Mouse (Mus musculus): Measurements from ENCODE around the gene Cacnb4. TPM values are rescaled to one million over a fixed set of nuclear protein-coding genes. Genes with fewer than 3 reads are reported as not detected.

The Cacnb4 gene
- 0.05 and 0.07 TPM in 2 replicates for polyA plus RNA-seq (2012; rRNA removed)

GRCm38 (mm10) chr2:52676023-52676912 lies at the start of gene Cacnb4:
Cacnb4 (minus strand) TSS chr2:52676831.

GRCm38 (mm10) chr2:52424747-52425522 lies 251.7 kb downstream of the Cacnb4 start, which contains the start of gene Arl5a:
Arl5a (minus strand) TSS chr2:52424901.

GRCm38 (mm10) chr2:52378448-52378804 lies 298.2 kb downstream of the Cacnb4 start, which contains the start of gene Neb:
Neb (minus strand) TSS chr2:52378474.

Other genes with a start within 250 kb of the Cacnb4 start
- gene Stam2, start 65.5 kb upstream of the Cacnb4 start, polyA plus RNA-seq (2012; rRNA removed): 3.3 and 3.5 TPM in 2 replicates
- 0.94 and 0.99 TPM in 2 replicates for gene Fmnl2, start 181.0 kb upstream of the Cacnb4 start, polyA plus RNA-seq (2012; rRNA removed)

Measured in liver, embryonic 14 days (tissue).